Mouse (Mus musculus): ENCODE data around the gene Kbtbd6.
A peak's percentile ranks its signal among the peaks of the same experiment; 100 is the strongest.
"Not testable (repeated sequence)": the region's sequence is repeated elsewhere in the genome, so short reads cannot be mapped to it uniquely, and the experiment has no call there.

Gene Kbtbd6

GRCm38 (mm10) chr14:79451681-79452590, at the start of gene Kbtbd6:
Gene Kbtbd6, plus strand, starts transcription at chr14:79451835.
- DNase-seq (ENCODE audit: low read depth, low spot score): peak; percentile 91

GRCm38 (mm10) chr14:79407641-79408040, 44.0 kb upstream of the Kbtbd6 start:
- DNase-seq (ENCODE audit: low read depth, low spot score): no peak

GRCm38 (mm10) chr14:79409278-79409830, 42.3 kb upstream of the Kbtbd6 start:
- no peak for DNase-seq (ENCODE audit: low read depth, low spot score)

- DNase-seq (ENCODE audit: low read depth, low spot score): no peak
These were observed 41.0 kb upstream of the Kbtbd6 start for GRCm38 (mm10) chr14:79410662-79411061.

GRCm38 (mm10) chr14:79413121-79413520, 38.5 kb upstream of the Kbtbd6 start:
- DNase-seq (ENCODE audit: low read depth, low spot score): no peak

- DNase-seq (ENCODE audit: low read depth, low spot score): no peak
These were observed 31.5 kb upstream of the Kbtbd6 start for GRCm38 (mm10) chr14:79420083-79420685.

GRCm38 (mm10) chr14:79425979-79426729, 25.5 kb upstream of the Kbtbd6 start, which contains the start of gene Kbtbd7:
Gene Kbtbd7, plus strand, starts transcription at chr14:79426511.
- DNase-seq (ENCODE audit: low read depth, low spot score): peak; percentile 94

- not testable (repeated sequence) for DNase-seq (ENCODE audit: low read depth, low spot score)
These were observed 24.8 kb upstream of the Kbtbd6 start for GRCm38 (mm10) chr14:79426730-79427365.

- no peak for DNase-seq (ENCODE audit: low read depth, low spot score)
These were observed 17.6 kb upstream of the Kbtbd6 start for GRCm38 (mm10) chr14:79434068-79434467.

- DNase-seq (ENCODE audit: low read depth, low spot score): no peak
These were observed 11.0 kb upstream of the Kbtbd6 start for GRCm38 (mm10) chr14:79440655-79441054.

- no peak for DNase-seq (ENCODE audit: low read depth, low spot score)
These were observed 10.2 kb upstream of the Kbtbd6 start for GRCm38 (mm10) chr14:79441441-79441840.

- no peak for DNase-seq (ENCODE audit: low read depth, low spot score)
These were observed 7.0 kb upstream of the Kbtbd6 start for GRCm38 (mm10) chr14:79444601-79445000.

- DNase-seq (ENCODE audit: low read depth, low spot score): no peak
These were observed 6.5 kb upstream of the Kbtbd6 start for GRCm38 (mm10) chr14:79445055-79445620.

- not testable (repeated sequence) for DNase-seq (ENCODE audit: low read depth, low spot score)
These were observed 928 bp downstream of the Kbtbd6 start for GRCm38 (mm10) chr14:79452591-79452934.

- no peak for DNase-seq (ENCODE audit: low read depth, low spot score)
These were observed 8.8 kb downstream of the Kbtbd6 start for GRCm38 (mm10) chr14:79460401-79460800.

GRCm38 (mm10) chr14:79460988-79461387, 9.4 kb downstream of the Kbtbd6 start:
- DNase-seq (ENCODE audit: low read depth, low spot score): no peak

- no peak for DNase-seq (ENCODE audit: low read depth, low spot score)
These were observed 14.0 kb downstream of the Kbtbd6 start for GRCm38 (mm10) chr14:79465623-79466022.

- peak; percentile 29 for DNase-seq (ENCODE audit: low read depth, low spot score)
These were observed 16.0 kb downstream of the Kbtbd6 start for GRCm38 (mm10) chr14:79467621-79468020.

- no peak for DNase-seq (ENCODE audit: low read depth, low spot score)
These were observed 21.7 kb downstream of the Kbtbd6 start for GRCm38 (mm10) chr14:79473384-79473783.

GRCm38 (mm10) chr14:79480624-79481338, 29.1 kb downstream of the Kbtbd6 start, which contains the start of gene Elf1:
Gene Elf1, plus strand, starts transcription at chr14:79481194.
- peak; percentile 86 for DNase-seq (ENCODE audit: low read depth, low spot score)

All from ZHBTc4 (cell line).